Mouse (Mus musculus): Measurements from ENCODE around the gene Isg15. TPM values are rescaled to one million over a fixed set of nuclear protein-coding genes. Genes with fewer than 3 reads are reported as not detected.

Isg15 gene
- total RNA-seq, 1 experiment: 0.67 TPM

DNA sequence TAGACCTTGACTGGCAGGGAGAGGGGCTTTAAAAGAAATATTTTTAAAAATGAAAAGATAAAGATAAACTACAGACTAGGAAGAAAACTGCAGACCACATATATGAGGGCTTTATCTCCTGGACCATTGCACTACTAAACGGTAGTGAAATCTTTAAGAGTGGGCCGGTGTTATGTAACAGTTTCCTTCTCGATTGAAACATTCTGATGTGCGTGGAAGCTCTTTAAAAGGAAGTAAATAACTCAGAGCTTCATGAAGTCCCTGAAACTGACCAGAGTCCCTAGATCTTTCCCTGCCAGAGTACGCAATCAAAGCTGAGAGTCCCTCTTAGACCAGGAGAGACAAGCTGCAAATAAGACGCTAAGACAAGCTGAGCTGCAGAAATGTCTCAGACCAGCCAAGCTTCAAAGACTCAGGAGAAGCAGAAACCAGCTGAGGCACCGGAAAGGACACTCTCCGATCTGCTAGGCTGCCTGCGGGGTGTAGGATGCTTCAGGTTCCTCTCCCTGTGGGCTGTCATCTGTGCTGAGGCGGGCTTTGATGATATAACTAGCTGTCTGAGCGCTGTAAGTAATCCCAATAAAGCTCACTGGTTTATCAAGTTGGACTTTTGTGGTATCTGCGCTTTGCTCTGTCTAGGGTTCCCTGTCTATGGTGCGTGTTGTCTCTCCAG lies 9.5 kb upstream of the Isg15 start:
- Histone ChIP-seq H3K9ac (ENCODE audit: insufficient read depth, low read depth, low read length, poor library complexity, severe bottlenecking) (no peak overlapping the region), H3K4me1 (ENCODE audit: control insufficient read depth in 2 of 2, insufficient read depth in 2 of 2, low read length in 2 of 2, poor library complexity in 1 of 2) (0 out of 4 replicates have a peak, but pooled peaks cover 0 to 2% of the 10 kb centered on the region in 2 experiments), H3K4me3 (ENCODE audit: insufficient read depth in 1 of 2, low read depth in 1 of 2, low read length in 2 of 2, poor library complexity in 1 of 2, severe bottlenecking in 1 of 2) (no peak overlapping the region), H3K27ac (ENCODE audit: insufficient read depth, low read depth, low read length, poor library complexity, severe bottlenecking) (no peak overlapping the region), H3K36me3 (ENCODE audit: control insufficient read depth, insufficient read depth, low read length, poor library complexity, severe bottlenecking) (no peaks in the 10 kb centered on the region), H3K9me3 (ENCODE audit: control insufficient read depth, insufficient read depth, low read depth, low read length) (no peaks in the 10 kb centered on the region)
- DNase-seq (ENCODE audit: low read depth, low spot score): no peak
- in situ Hi-C loops (cut with MboI; ENCODE audit: low sequenced_read_pairs in 2 of 2, unreplicated experiment in 2 of 2): no loop called here
- TF ChIP-seq CHD2 (IDR thresholded peaks at IDR 0.05; ENCODE audit: low read depth, low read length): no peak
- TF ChIP-seq MAFK (IDR thresholded peaks at IDR 0.05; ENCODE audit: insufficient read depth, low read depth, low read length): no peak
- TF ChIP-seq HCFC1 (IDR thresholded peaks at IDR 0.05; ENCODE audit: borderline replicate concordance, insufficient read depth, low read length): no peak
- TF ChIP-seq ZNF384 (IDR thresholded peaks at IDR 0.05; ENCODE audit: low read depth, low read length): no peak
- no peak for TF ChIP-seq ZC3H11A (IDR thresholded peaks at IDR 0.05; ENCODE audit: borderline replicate concordance, low read depth, low read length)

DNA sequence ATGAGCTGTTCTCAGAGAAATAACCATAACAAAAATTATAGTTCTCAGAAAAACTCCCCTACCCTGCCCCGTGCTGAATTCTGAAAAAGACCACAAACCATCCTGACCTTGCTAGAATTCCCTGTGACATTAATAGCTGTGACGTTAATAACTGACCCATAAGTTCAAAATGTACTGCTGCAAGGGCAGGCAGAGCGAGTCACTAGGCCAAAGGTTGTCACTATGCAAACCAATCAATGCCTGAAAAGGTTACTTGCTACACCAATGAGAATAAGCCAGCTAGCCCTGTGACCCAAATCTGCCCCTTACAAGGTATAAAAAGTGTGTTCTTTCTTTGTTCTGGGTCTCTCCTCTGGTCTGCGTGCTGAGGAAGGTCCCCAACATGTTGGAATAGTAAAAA lies 8.3 kb upstream of the Isg15 start:
- in situ Hi-C loops (cut with MboI; ENCODE audit: low sequenced_read_pairs in 2 of 2, unreplicated experiment in 2 of 2): no loop called here

DNA sequence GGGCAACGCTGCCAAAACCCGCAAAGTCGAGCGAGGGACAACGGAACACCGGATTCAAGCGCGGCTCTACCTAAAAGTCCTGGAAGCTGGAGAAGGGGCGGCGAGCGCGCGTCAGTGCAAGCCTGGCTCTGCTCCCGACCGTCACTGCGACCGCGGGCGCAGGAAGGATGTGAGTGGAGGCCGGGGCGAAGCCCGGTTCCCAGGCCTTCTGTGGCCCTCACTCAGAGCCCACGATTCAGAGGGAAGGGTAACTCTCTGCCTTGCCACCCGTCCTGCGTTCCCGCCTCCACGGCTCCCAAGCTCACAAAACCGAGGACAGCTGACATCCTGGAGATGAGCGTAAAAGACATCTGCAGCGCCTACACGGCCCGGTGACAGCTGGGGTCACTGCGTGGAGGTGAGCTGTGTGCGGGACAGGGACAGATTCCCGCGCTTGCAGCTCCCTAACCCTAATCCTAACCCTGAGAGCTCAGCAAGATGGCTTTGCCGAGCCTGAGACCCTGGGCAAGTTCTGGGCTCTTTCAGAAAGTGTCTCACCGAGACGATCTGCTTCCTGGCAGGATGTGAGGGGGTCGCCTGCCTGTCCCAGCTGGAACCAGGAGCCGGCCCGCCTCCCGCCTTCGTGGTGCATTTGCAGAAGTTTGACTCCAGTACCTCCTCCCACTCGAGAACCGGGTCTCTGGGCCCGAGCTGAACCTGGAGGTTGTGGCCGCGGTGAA lies 3.0 kb upstream of the Isg15 start:
- H3K36me3 ChIP-seq (ENCODE audit: control insufficient read depth, insufficient read depth, low read length, poor library complexity, severe bottlenecking): no peaks in the 10 kb centered on the region
- peak overlapping the region; percentile 60 to 72 for H3K4me3 ChIP-seq (ENCODE audit: insufficient read depth in 1 of 2, low read depth in 1 of 2, low read length in 2 of 2, poor library complexity in 1 of 2, severe bottlenecking in 1 of 2)
- no peak overlapping the region for H3K27ac ChIP-seq (ENCODE audit: insufficient read depth, low read depth, low read length, poor library complexity, severe bottlenecking)
- TF ChIP-seq MAFK (IDR thresholded peaks at IDR 0.05; ENCODE audit: insufficient read depth, low read depth, low read length) (no peak), ZNF384 (IDR thresholded peaks at IDR 0.05; ENCODE audit: low read depth, low read length) (no peak), CHD2 (IDR thresholded peaks at IDR 0.05; ENCODE audit: low read depth, low read length) (no peak)
- H3K9ac ChIP-seq (ENCODE audit: insufficient read depth, low read depth, low read length, poor library complexity, severe bottlenecking): peak overlapping the region; percentile 71
- in situ Hi-C loops (cut with MboI; ENCODE audit: low sequenced_read_pairs in 2 of 2, unreplicated experiment in 2 of 2): no loop called here
- H3K9me3 ChIP-seq (ENCODE audit: control insufficient read depth, insufficient read depth, low read depth, low read length): no peaks in the 10 kb centered on the region
- no peak for DNase-seq (ENCODE audit: low read depth, low spot score)
- peaks cover 0 to 9% of the 10 kb centered on the region in 2 experiments; a peak in 1 of 4 replicates for H3K4me1 ChIP-seq (ENCODE audit: control insufficient read depth in 2 of 2, insufficient read depth in 2 of 2, low read length in 2 of 2, poor library complexity in 1 of 2)

More for the DNA sequence above, 8.3 kb upstream of the Isg15 start:
- Histone ChIP-seq H3K9me3 (ENCODE audit: control insufficient read depth, insufficient read depth, low read depth, low read length) (no peaks in the 10 kb centered on the region), H3K4me3 (ENCODE audit: insufficient read depth in 1 of 2, low read depth in 1 of 2, low read length in 2 of 2, poor library complexity in 1 of 2, severe bottlenecking in 1 of 2) (no peak overlapping the region), H3K4me1 (ENCODE audit: control insufficient read depth in 2 of 2, insufficient read depth in 2 of 2, low read length in 2 of 2, poor library complexity in 1 of 2) (0 out of 4 replicates have a peak, but pooled peaks cover 0 to 2% of the 10 kb centered on the region in 2 experiments), H3K36me3 (ENCODE audit: control insufficient read depth, insufficient read depth, low read length, poor library complexity, severe bottlenecking) (no peaks in the 10 kb centered on the region), H3K9ac (ENCODE audit: insufficient read depth, low read depth, low read length, poor library complexity, severe bottlenecking) (no peak overlapping the region), H3K27ac (ENCODE audit: insufficient read depth, low read depth, low read length, poor library complexity, severe bottlenecking) (no peak overlapping the region)
- no peak for DNase-seq (ENCODE audit: low read depth, low spot score)
- TF ChIP-seq MAFK (IDR thresholded peaks at IDR 0.05; ENCODE audit: insufficient read depth, low read depth, low read length) (no peak), CHD2 (IDR thresholded peaks at IDR 0.05; ENCODE audit: low read depth, low read length) (no peak), ZNF384 (IDR thresholded peaks at IDR 0.05; ENCODE audit: low read depth, low read length) (no peak), HCFC1 (IDR thresholded peaks at IDR 0.05; ENCODE audit: borderline replicate concordance, insufficient read depth, low read length) (no peak), ZC3H11A (IDR thresholded peaks at IDR 0.05; ENCODE audit: borderline replicate concordance, low read depth, low read length) (no peak)

DNA sequence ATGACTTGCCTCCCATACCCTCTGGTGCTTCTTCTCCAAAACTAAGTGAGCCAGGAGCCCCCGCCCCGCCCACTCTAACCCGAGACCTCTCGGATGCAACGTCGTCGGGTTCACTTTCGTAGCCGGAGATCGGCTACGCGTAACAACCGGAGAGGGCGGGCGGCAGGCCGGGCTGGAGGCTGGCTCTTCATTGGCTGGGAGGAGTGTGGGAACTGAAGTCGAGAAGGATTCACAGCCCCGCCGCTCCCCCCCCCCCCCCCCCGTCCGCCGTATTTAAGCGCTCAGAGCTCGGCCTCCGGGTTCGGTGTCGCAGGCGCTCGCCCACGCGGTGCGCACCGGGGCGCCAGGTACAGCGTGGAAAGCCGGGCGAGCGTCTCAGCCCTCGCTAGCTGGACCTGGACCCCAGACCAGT lies 2.4 kb upstream of the Isg15 start, which contains the start of gene AW011738:
Gene AW011738 (plus strand): TSS at position 304 of the 412 bp plus-strand sequence.
- H3K4me1 ChIP-seq (ENCODE audit: control insufficient read depth in 2 of 2, insufficient read depth in 2 of 2, low read length in 2 of 2, poor library complexity in 1 of 2): peaks cover 0 to 11% of the 10 kb centered on the region in 2 experiments; a peak in 1 of 4 replicates
- H3K4me3 ChIP-seq (ENCODE audit: insufficient read depth in 1 of 2, low read depth in 1 of 2, low read length in 2 of 2, poor library complexity in 1 of 2, severe bottlenecking in 1 of 2): peak within 1 kb of the TSS; percentile 60 to 72
- H3K9me3 ChIP-seq (ENCODE audit: control insufficient read depth, insufficient read depth, low read depth, low read length): no peaks in the 10 kb centered on the region
- peak within 1 kb of the TSS; percentile 71 for H3K9ac ChIP-seq (ENCODE audit: insufficient read depth, low read depth, low read length, poor library complexity, severe bottlenecking)
- no peaks in the 10 kb centered on the region for H3K36me3 ChIP-seq (ENCODE audit: control insufficient read depth, insufficient read depth, low read length, poor library complexity, severe bottlenecking)
- TF ChIP-seq ZNF384 (IDR thresholded peaks at IDR 0.05; ENCODE audit: low read depth, low read length): no peak
- TF ChIP-seq CHD2 (IDR thresholded peaks at IDR 0.05; ENCODE audit: low read depth, low read length): no peak
- TF ChIP-seq HCFC1 (IDR thresholded peaks at IDR 0.05; ENCODE audit: borderline replicate concordance, insufficient read depth, low read length): no peak
- TF ChIP-seq MAFK (IDR thresholded peaks at IDR 0.05; ENCODE audit: insufficient read depth, low read depth, low read length): no peak
- no peak for TF ChIP-seq ZC3H11A (IDR thresholded peaks at IDR 0.05; ENCODE audit: borderline replicate concordance, low read depth, low read length)
- no peak for DNase-seq (ENCODE audit: low read depth, low spot score)
- in situ Hi-C loops (cut with MboI; ENCODE audit: low sequenced_read_pairs in 2 of 2, unreplicated experiment in 2 of 2): no loop called here
- no peak within 1 kb of the TSS for H3K27ac ChIP-seq (ENCODE audit: insufficient read depth, low read depth, low read length, poor library complexity, severe bottlenecking)

Measured in ES-E14 (cell line).